Mouse (Mus musculus): Measurements from ENCODE around the gene Adgrg3. TPM values are rescaled to one million over a fixed set of nuclear protein-coding genes. Genes with fewer than 3 reads are reported as not detected.
A peak's percentile ranks its signal among the peaks of the same experiment; 100 is the strongest.
"Not testable (repeated sequence)": the region's sequence is repeated elsewhere in the genome, so short reads cannot be mapped to it uniquely, and the experiment has no call there.

Gene Adgrg3
- polyA plus RNA-seq, 1 experiment from 2014 or later: 0.96 TPM

GRCm38 (mm10) chr8:95002089-95002655 lies 15.3 kb upstream of the Adgrg3 start:
- Histone ChIP-seq H3K9ac (replicated peaks) (0 out of 2 replicates have a peak overlapping the region, but pooled peaks have one; percentile 39), H3K4me3 (replicated peaks) (no peak overlapping the region), H3K4me2 (replicated peaks) (peak overlapping the region; percentile 98; the same call in 1 of the 2 replicates), H3K27ac (peak overlapping the region; percentile 44; the same call in 1 of the 2 replicates), H3K36me3 (peaks cover 51% of the 10 kb centered on the region), H3K27me3 (no peaks in the 10 kb centered on the region), H3K9me3 (no peaks in the 10 kb centered on the region), H3K4me1 (replicated peaks) (peaks cover 53% of the 10 kb centered on the region)
- WGBS: 68% methylated on average over 8 of the region's 8 CpGs
- no peak for ATAC-seq

- H3K36me3 ChIP-seq: peaks cover 85% of the 10 kb centered on the region
- H3K9ac ChIP-seq (replicated peaks): no peak overlapping the region
- no peak for ATAC-seq
- H3K27me3 ChIP-seq: no peaks in the 10 kb centered on the region
- 0 out of 2 replicates have a peak, but pooled peaks cover 2% of the 10 kb centered on the region for H3K4me1 ChIP-seq (replicated peaks)
- 89% methylated on average over 15 of the region's 15 CpGs for WGBS
- no peaks in the 10 kb centered on the region for H3K9me3 ChIP-seq
- H3K4me2 ChIP-seq (replicated peaks): no peak overlapping the region
- no peak overlapping the region for H3K27ac ChIP-seq
- no peak overlapping the region for H3K4me3 ChIP-seq (replicated peaks)
Measured at GRCm38 (mm10) chr8:95012442-95012919, 5.0 kb upstream of the Adgrg3 start.

GRCm38 (mm10) chr8:95015866-95016265 lies 1.6 kb upstream of the Adgrg3 start:
- H3K36me3 ChIP-seq: peaks cover 51% of the 10 kb centered on the region
- H3K9ac ChIP-seq (replicated peaks): no peak overlapping the region
- no peaks in the 10 kb centered on the region for H3K9me3 ChIP-seq
- no peak overlapping the region for H3K4me3 ChIP-seq (replicated peaks)
- H3K4me1 ChIP-seq (replicated peaks): 0 out of 2 replicates have a peak, but pooled peaks cover 2% of the 10 kb centered on the region
- no peak for ATAC-seq
- peak overlapping the region; percentile 58 for H3K27ac ChIP-seq
- no peaks in the 10 kb centered on the region for H3K27me3 ChIP-seq
- no peak overlapping the region for H3K4me2 ChIP-seq (replicated peaks)
- 84% methylated on average over 4 of the region's 4 CpGs for WGBS

- no peak overlapping the region for H3K9ac ChIP-seq (replicated peaks)
- 46% methylated on average over 4 of the region's 4 CpGs for WGBS
Measured at GRCm38 (mm10) chr8:95016684-95017083, 808 bp upstream of the Adgrg3 start.

GRCm38 (mm10) chr8:95017969-95018635 lies 610 bp downstream of the Adgrg3 start:
- H3K27ac ChIP-seq: no peak overlapping the region
- no peaks in the 10 kb centered on the region for H3K27me3 ChIP-seq
- H3K4me3 ChIP-seq (replicated peaks): no peak overlapping the region
- 91% methylated on average over 9 of the region's 9 CpGs for WGBS
- peaks cover 8% of the 10 kb centered on the region; the same call in 1 of the 2 replicates for H3K4me1 ChIP-seq (replicated peaks)
- H3K36me3 ChIP-seq: peaks cover 29% of the 10 kb centered on the region
- H3K9ac ChIP-seq (replicated peaks): no peak overlapping the region
- no peak for ATAC-seq
- no peak overlapping the region for H3K4me2 ChIP-seq (replicated peaks)
- no peaks in the 10 kb centered on the region for H3K9me3 ChIP-seq

More at GRCm38 (mm10) chr8:95016684-95017083, 808 bp upstream of the Adgrg3 start:
- 0 out of 2 replicates have a peak, but pooled peaks cover 2% of the 10 kb centered on the region for H3K4me1 ChIP-seq (replicated peaks)
- no peaks in the 10 kb centered on the region for H3K9me3 ChIP-seq
- no peaks in the 10 kb centered on the region for H3K27me3 ChIP-seq
- peak; percentile 28 for ATAC-seq
- H3K36me3 ChIP-seq: peaks cover 43% of the 10 kb centered on the region
- H3K4me2 ChIP-seq (replicated peaks): no peak overlapping the region
- no peak overlapping the region for H3K4me3 ChIP-seq (replicated peaks)
- peak overlapping the region; percentile 57 for H3K27ac ChIP-seq

GRCm38 (mm10) chr8:95020293-95020777 lies 2.8 kb downstream of the Adgrg3 start:
- WGBS: 87% methylated on average over 12 of the region's 12 CpGs
- no peaks in the 10 kb centered on the region for H3K9me3 ChIP-seq

GRCm38 (mm10) chr8:95020821-95021220 lies 3.3 kb downstream of the Adgrg3 start:
- H3K36me3 ChIP-seq: peaks cover 2% of the 10 kb centered on the region; the same call in 1 of the 2 replicates
- WGBS: 84% methylated on average over 10 of the region's 10 CpGs
- H3K9ac ChIP-seq (replicated peaks): no peak overlapping the region
- no peak for ATAC-seq
- peaks cover 3% of the 10 kb centered on the region; the same call in 1 of the 2 replicates for H3K9me3 ChIP-seq
- H3K27ac ChIP-seq: no peak overlapping the region
- H3K4me3 ChIP-seq (replicated peaks): no peak overlapping the region
- H3K27me3 ChIP-seq: no peaks in the 10 kb centered on the region
- H3K4me2 ChIP-seq (replicated peaks): no peak overlapping the region
- peaks cover 8% of the 10 kb centered on the region; the same call in 1 of the 2 replicates for H3K4me1 ChIP-seq (replicated peaks)

More at GRCm38 (mm10) chr8:95020293-95020777, 2.8 kb downstream of the Adgrg3 start:
- Histone ChIP-seq H3K4me3 (replicated peaks) (no peak overlapping the region), H3K27me3 (no peaks in the 10 kb centered on the region), H3K36me3 (peaks cover 7% of the 10 kb centered on the region), H3K9ac (replicated peaks) (no peak overlapping the region), H3K4me1 (replicated peaks) (peaks cover 8% of the 10 kb centered on the region; the same call in 1 of the 2 replicates), H3K4me2 (replicated peaks) (no peak overlapping the region), H3K27ac (no peak overlapping the region)
- ATAC-seq: no peak

- Histone ChIP-seq H3K27ac (no peak overlapping the region), H3K36me3 (no peaks in the 10 kb centered on the region), H3K27me3 (no peaks in the 10 kb centered on the region), H3K4me2 (replicated peaks) (no peak overlapping the region), H3K9ac (replicated peaks) (no peak overlapping the region), H3K4me1 (replicated peaks) (peaks cover 6% of the 10 kb centered on the region; the same call in 1 of the 2 replicates), H3K4me3 (replicated peaks) (no peak overlapping the region), H3K9me3 (peaks cover 3% of the 10 kb centered on the region; the same call in 1 of the 2 replicates)
- 15% methylated on average over 8 of the region's 8 CpGs for WGBS
- no peak for ATAC-seq
Measured at GRCm38 (mm10) chr8:95023201-95023600, 5.7 kb downstream of the Adgrg3 start.

GRCm38 (mm10) chr8:95024387-95024786 lies 6.9 kb downstream of the Adgrg3 start:
- no peak for ATAC-seq
- no peaks in the 10 kb centered on the region for H3K27me3 ChIP-seq
- H3K9ac ChIP-seq (replicated peaks): no peak overlapping the region
- 80% methylated on average over 4 of the region's 4 CpGs for WGBS
- H3K4me2 ChIP-seq (replicated peaks): no peak overlapping the region
- peaks cover 3% of the 10 kb centered on the region; the same call in 1 of the 2 replicates for H3K9me3 ChIP-seq
- H3K36me3 ChIP-seq: no peaks in the 10 kb centered on the region
- H3K4me1 ChIP-seq (replicated peaks): peaks cover 6% of the 10 kb centered on the region; the same call in 1 of the 2 replicates
- no peak overlapping the region for H3K4me3 ChIP-seq (replicated peaks)
- no peak overlapping the region for H3K27ac ChIP-seq

GRCm38 (mm10) chr8:95025421-95025820 lies 7.9 kb downstream of the Adgrg3 start:
- no peaks in the 10 kb centered on the region for H3K36me3 ChIP-seq
- 70% methylated on average over 2 of the region's 2 CpGs for WGBS
- no peak for ATAC-seq
- peaks cover 6% of the 10 kb centered on the region; the same call in 1 of the 2 replicates for H3K4me1 ChIP-seq (replicated peaks)
- H3K27me3 ChIP-seq: no peaks in the 10 kb centered on the region
- H3K27ac ChIP-seq: no peak overlapping the region
- H3K9ac ChIP-seq (replicated peaks): no peak overlapping the region
- peaks cover 3% of the 10 kb centered on the region; the same call in 1 of the 2 replicates for H3K9me3 ChIP-seq
- H3K4me3 ChIP-seq (replicated peaks): no peak overlapping the region
- H3K4me2 ChIP-seq (replicated peaks): no peak overlapping the region

- WGBS: 63% methylated on average over 7 of the region's 7 CpGs
- not testable (repeated sequence) for H3K9ac ChIP-seq (replicated peaks); H3K4me2 ChIP-seq (replicated peaks); H3K9me3 ChIP-seq; H3K27ac ChIP-seq; ATAC-seq; H3K4me3 ChIP-seq (replicated peaks); H3K27me3 ChIP-seq; H3K36me3 ChIP-seq; H3K4me1 ChIP-seq (replicated peaks)
Measured at GRCm38 (mm10) chr8:95028391-95028790, 10.9 kb downstream of the Adgrg3 start.

Measured in midbrain, embryonic 13.5 days (tissue).